Mouse (Mus musculus) gastrocnemius, postnatal 14 days (tissue): ENCODE data around the gene Mrpl2. TPM values are rescaled to one million over a fixed set of nuclear protein-coding genes. Genes with fewer than 3 reads are reported as not detected.

Experiments
- DNase-seq: peaks from one replicate; pipeline ENCODE4 v3.0.0; 2021; ENCODE audit warnings: mixed read lengths
- intact Hi-C: fragments of 180-260 bp; cut with DNase I; formaldehyde crosslinking; loops from one replicate; pipeline ENCODE4 v1.15.1; 2025; ENCODE audit warnings: low total_unique reads
- long read RNA-seq, 2 experiments: library from polyadenylated mRNA; stranded (forward); transcript quantifications; one replicate each; pipeline ENCODE4 v2.0.0; 2021
- total RNA-seq, 2 experiments: library from RNA; stranded (reverse); gene quantifications; 2 replicates each; pipeline ENCODE4 v1.2.3; 2021

Gene Mrpl2
- total RNA-seq: 100 to 1,000 TPM; 102 to 107 TPM
- long read RNA-seq, experiment 1, transcript Mrpl2-201 (7 exons, 1,031 nt): major isoform, 95 of 105 reads
- long read RNA-seq, experiment 1, partial matches to known transcripts: 5 of 105 reads
- long read RNA-seq, experiment 1, other reads (novel, unspliced or antisense): 3 of 105 reads
- long read RNA-seq, experiment 2, transcript Mrpl2-201 (7 exons, 1,031 nt): major isoform, 82 of 93 reads
- long read RNA-seq, experiment 2, transcript Mrpl2-202 (7 exons, 998 nt): minor isoform, 6 of 93 reads
- long read RNA-seq, experiment 2, partial matches to known transcripts: 2 of 93 reads
- long read RNA-seq, experiment 2, other reads (novel, unspliced or antisense): 3 of 93 reads

- intact Hi-C loops: no loop called here
- DNase-seq: peak; percentile 97
Observed at GRCm38 (mm10) chr17:46645561-46646321, at the start of gene Mrpl2, which contains the start of gene Klc4. Gene Mrpl2 (plus strand): TSS chr17:46646229. Gene Klc4 (minus strand): TSS chr17:46646022.

DNA sequence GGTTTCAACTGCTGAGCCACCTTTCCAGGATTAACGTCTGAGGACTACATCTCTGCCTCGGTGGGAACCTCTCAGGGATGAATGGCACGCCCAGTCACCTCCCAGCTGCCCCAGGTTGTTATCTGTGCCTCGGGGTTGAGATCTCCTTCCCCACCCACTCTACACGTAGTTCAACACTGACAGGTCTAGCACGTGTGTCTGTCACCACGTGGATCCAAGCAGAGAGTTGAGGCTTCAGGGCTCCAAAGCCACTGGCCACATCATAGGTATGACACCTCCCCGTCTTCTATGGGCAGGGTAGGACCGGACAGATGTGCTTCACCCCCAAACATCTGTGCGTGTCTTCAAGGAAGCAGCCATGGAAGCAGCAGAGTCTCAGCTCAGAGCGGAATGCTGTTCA lies 48.1 kb upstream of the Mrpl2 start:
- intact Hi-C loops: no loop called here
- DNase-seq: no peak

GRCm38 (mm10) chr17:46598963-46599362 lies 47.1 kb upstream of the Mrpl2 start:
- intact Hi-C loops: no loop called here
- DNase-seq: no peak

DNA sequence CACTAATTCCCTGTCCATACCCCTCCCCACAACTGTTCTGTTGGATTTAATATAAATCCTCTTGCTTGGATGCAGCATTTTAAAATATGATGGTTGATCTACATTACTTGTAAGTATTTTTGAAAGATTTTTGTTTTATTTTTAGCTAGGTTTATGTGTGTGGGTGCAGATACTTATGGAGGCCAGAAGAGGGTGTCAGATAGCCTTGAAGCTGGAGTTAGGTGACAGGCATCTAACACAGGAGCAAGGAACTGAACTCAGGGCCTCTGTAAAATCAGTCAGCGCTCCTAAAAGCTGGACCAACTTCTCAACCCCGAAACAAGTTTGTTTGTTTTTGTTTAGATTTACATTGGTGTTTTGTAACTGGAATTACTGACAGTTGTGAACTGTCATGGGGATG lies 45.5 kb upstream of the Mrpl2 start:
- intact Hi-C loops: no loop called here
- DNase-seq: no peak

- intact Hi-C loops: no loop called here
- DNase-seq: no peak
Observed at GRCm38 (mm10) chr17:46602212-46602611, 43.8 kb upstream of the Mrpl2 start.

GRCm38 (mm10) chr17:46603229-46603628 lies 42.8 kb upstream of the Mrpl2 start:
- intact Hi-C loops: no loop called here
- DNase-seq: no peak

- intact Hi-C loops: no loop called here
- no peak for DNase-seq
Observed at GRCm38 (mm10) chr17:46605126-46605525, 40.9 kb upstream of the Mrpl2 start.

DNA sequence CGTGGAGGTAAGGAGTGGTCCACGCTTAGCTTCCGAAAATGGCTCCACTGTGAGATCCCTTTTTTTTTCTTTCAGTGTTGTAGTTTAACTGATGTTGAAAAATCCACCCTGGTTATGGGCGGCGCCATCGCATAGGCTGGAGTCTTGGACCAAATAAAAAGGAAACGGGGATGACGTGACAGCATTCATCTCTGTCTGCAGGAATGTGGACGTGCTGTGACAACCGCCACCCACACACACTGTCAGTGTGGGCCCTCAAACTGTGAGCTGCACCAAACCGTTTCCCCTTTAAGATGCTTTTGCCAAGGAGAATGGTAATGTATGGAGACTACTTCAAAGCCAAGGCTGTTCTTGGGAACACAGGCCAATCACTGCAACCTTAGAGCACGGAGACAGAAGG lies 40.0 kb upstream of the Mrpl2 start:
- no peak for DNase-seq
- intact Hi-C loops: no loop called here

DNA sequence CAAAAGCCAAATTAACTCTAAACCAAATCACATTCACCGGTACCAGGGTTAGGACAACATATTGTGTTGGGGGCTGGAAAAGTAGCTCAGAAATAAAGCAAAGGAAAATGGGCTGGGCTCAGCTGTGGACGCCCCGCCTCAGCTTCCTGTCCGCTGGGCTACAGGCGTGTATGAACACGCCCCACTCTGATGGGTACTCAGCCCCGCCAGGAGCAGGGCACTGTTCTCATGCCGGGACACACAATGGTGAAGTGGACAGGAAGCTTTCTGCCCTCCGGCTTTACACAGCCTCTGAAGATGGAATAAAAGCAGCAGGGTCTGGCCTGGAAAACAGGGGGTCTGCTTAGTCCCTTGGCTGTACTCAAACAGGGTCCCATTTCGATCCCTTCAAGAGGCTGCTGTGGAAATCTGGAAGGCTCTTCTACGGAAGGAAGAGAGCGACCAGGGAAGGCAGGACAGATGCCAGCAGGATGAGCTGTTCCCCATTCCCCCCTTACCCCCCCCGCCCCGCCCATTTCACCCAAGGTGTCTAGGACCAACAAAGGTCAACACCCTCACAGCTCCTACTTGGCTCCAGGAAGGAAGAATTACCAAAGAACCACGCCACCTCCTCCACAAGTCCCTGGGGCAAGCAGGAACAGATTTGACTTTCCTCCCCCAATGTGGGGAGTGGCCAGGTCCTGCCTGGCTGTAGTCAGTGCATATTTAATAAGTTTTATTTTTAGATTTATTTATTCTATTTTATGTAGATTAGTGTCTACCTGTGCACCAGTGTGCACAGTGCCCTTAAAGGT lies 36.1 kb upstream of the Mrpl2 start:
- DNase-seq: no peak
- intact Hi-C loops: no loop called here

DNA sequence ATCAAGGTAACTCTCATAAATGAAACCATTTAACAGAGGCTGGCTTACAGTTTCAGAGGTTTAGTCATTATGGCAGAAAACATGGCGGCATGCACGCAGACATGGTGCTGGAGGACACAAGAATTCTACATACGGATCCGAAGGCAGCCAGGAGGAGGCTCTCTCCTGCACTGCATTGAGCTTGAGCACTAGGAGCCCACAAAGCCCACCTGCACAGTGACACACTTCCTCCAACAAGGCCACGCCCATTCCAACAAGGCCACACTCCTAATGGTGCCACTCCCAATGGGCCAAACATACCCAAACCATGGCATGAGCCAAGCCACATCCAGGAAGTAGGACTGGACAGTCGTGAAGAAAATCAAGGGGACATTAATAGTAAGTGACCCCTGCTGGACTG lies 34.7 kb upstream of the Mrpl2 start:
- intact Hi-C loops: no loop called here

GRCm38 (mm10) chr17:46612189-46612588 lies 33.8 kb upstream of the Mrpl2 start:
- no peak for DNase-seq
- intact Hi-C loops: no loop called here

More for the DNA sequence above, 34.7 kb upstream of the Mrpl2 start:
- DNase-seq: no peak

DNA sequence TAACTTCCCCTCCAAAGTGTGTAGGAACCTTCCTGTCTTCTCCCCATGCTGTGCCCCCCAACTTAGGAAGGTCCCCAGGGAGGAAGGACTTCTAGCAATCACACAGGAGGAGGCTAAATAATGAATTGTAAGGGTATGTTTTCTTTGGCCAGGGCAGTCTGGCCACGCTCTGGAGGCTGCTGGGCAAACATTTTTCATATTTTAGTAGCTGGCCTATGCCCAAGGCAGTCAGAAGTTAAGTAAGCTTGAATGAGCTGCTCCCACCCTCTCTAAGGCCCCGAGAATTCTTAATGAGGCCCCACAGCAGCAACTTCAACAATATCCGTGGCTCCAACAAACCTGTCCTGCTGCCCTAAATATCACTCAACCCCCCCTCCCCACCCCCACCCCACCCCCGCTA lies 33.2 kb upstream of the Mrpl2 start:
- intact Hi-C loops: no loop called here
- DNase-seq: no peak

- intact Hi-C loops: no loop called here
- no peak for DNase-seq
Observed at GRCm38 (mm10) chr17:46613229-46613628, 32.8 kb upstream of the Mrpl2 start.

DNA sequence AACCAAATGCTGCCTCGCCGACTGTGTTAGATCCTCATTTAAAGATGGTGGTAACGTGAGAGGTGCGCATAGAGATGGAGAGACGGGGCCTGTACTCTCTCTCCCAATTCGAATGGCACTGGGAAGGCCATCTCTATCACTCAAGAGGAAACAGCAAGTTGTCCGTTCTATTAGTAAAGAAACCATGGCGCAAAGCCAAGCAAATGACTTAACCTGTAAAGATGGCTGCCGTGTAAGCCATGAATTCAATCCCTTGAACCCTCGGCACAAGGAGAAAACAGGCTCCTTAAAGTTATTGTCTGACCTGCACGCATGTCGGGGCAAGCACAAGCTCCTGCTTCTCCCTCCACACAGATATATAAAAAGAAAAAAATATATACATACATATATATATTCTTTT lies 28.2 kb upstream of the Mrpl2 start:
- intact Hi-C loops: no loop called here

DNA sequence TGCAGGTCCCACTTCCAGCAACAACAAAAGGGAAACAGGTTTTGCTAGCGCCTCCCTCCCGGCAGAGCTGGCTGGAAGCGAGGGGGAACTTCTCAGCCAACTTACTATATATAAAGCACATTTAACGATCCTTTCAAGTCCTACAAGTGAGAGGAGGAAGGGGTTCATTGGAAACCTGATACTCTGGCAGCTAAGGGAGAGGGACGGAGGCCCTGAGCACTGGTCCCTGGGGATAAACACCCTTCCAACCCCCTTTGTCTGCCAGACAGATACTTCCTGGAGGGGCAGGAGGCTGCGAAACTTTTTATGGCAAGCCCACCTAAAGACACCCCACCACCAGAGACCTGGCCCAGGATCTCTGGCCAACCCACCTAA lies 27.6 kb upstream of the Mrpl2 start:
- intact Hi-C loops: no loop called here
- DNase-seq: no peak

More for the DNA sequence above, 28.2 kb upstream of the Mrpl2 start:
- no peak for DNase-seq

- intact Hi-C loops: no loop called here
- no peak for DNase-seq
Observed at GRCm38 (mm10) chr17:46618769-46619682, 27.0 kb upstream of the Mrpl2 start.

- no peak for DNase-seq
- intact Hi-C loops: no loop called here
Observed at GRCm38 (mm10) chr17:46619683-46620357, 26.2 kb upstream of the Mrpl2 start.

- peak; percentile 46 for DNase-seq
- intact Hi-C loops: no loop called here
Observed at GRCm38 (mm10) chr17:46621324-46621723, 24.7 kb upstream of the Mrpl2 start.

GRCm38 (mm10) chr17:46622269-46622668 lies 23.8 kb upstream of the Mrpl2 start:
- no peak for DNase-seq
- intact Hi-C loops: no loop called here
